Mouse (Mus musculus) CD4-positive, CD25-positive, alpha-beta regulatory T cell, adult 4 months (primary cell): ENCODE data around the gene Gm1604a. TPM values are rescaled to one million over a fixed set of nuclear protein-coding genes. Genes with fewer than 3 reads are reported as not detected.
"Not testable (repeated sequence)": the region's sequence is repeated elsewhere in the genome, so short reads cannot be mapped to it uniquely, and the experiment has no call there.

Source experiments
- ATAC-seq: one replicate; pipeline ENCODE4 v1.8.0; 2017
- polyA plus RNA-seq, 2 experiments: library from polyadenylated mRNA; unstranded; fragments of 100-300 nt; shearing (Covaris generic); gene quantifications; one replicate each; pipeline ENCODE4 v1.2.1; 2017

Gm1604a gene
- polyA plus RNA-seq, 2 experiments from 2014 or later, result not detected

DNA sequence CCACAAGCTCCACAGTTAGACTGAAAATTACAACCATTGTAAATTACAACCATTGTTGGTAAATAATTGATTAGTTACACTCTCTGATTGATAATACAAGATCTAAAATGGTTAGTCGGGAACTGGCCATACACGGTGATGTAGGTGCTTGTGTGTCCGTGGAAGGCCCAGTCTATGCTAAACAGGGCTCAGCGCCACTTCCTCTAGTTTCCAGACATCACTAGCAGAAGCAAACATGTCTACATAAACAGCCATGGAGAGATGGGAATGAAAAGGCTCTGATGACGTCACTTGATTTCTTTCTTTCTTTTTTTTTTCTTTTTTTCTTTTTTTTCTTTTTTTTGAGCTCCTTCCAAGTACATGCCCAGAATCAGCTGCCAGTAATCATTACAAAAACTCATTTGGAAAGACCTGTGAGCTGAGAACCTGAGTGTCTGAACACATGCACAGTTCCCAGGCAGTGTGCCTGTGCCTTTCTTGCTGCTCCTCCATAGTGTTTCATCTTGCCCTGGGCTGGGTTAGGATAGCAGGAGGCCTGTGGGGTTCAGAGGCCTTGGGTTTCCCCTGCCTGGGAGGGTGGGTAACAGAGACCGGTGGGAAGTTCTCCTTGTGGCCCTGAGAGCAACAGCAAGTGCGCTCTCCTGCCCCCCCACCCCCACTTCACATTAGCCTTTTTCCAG is 44.3 kb downstream of the Gm1604a start:
- not testable (repeated sequence) for ATAC-seq

DNA sequence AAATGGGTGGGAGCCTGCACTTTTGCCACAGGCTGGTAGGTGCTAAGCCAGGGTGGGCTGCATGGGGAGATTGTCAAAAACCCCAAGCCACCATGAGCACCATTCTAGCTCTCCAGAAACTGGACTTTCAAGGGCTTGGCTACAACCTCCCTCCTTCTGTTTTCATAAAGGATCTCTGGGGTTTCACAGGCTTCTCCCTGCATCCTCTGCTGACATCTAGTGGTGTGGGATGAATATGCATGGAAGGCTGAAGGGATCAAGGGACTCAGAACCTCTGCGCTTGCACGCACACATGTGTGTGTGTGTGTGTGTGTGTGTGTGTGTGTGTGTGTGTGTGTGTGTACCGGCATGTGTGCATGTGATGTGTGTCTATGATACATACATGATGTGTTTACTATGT is 49.1 kb downstream of the Gm1604a start:
- ATAC-seq, result peak; percentile 95

- not testable (repeated sequence) for ATAC-seq
Measured at GRCm38 (mm10) chr17:7075519-7075918, 50.2 kb downstream of the Gm1604a start.

- peak; percentile 83 for ATAC-seq
Measured at GRCm38 (mm10) chr17:7079558-7079957, 54.2 kb downstream of the Gm1604a start.

DNA sequence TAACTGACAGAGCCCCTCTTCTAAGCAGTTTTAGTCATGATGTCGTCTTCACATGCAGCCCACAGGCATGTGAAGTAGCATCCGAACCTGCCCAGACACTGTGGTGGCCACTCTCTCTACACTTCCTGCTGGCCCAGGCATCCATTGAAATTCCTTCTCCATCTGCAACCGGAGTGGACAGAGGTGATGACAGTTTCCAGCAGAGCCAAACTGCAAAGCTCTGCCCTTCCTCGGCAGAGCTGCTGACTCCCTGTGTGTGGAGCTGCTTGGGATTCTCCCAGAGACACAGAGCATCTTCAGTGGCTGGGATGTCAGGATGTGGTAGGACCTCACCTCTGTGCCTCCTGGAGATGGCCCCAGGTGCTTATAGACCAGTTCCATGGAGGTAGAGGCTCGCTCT is 59.2 kb downstream of the Gm1604a start:
- ATAC-seq, result not testable (repeated sequence)

DNA sequence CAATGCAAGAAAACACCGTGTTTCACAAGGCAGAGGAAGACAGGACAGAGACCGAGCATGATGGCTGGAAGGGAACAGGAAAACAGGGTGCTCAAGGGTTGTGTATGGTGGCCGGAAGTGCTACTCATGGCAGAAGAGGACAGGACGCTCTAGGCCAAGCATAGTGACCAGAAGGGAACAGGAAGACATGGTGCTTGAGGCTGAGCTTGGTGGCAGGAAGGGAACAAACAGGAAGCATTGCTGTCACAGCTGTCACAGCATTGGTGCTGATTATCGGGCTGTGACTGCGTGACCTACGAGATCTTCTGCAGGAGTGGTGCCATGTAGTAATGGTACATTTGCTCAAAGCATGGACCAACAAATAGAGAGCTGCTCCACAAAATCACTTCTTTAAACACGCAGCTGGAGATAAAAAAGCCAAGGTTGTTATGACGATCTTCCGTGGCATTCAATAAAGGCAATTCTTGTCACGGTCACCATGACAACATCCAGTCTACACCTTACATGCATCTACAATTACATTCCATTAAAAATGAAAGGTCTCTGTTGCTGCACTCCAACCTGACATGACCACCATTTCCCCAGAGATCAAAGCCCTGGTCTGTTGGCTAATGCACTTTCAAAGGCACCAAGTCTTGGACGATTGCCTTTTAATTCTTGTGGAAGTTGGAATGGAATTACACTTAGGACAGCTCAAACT is 60.3 kb downstream of the Gm1604a start:
- ATAC-seq, result not testable (repeated sequence)

DNA sequence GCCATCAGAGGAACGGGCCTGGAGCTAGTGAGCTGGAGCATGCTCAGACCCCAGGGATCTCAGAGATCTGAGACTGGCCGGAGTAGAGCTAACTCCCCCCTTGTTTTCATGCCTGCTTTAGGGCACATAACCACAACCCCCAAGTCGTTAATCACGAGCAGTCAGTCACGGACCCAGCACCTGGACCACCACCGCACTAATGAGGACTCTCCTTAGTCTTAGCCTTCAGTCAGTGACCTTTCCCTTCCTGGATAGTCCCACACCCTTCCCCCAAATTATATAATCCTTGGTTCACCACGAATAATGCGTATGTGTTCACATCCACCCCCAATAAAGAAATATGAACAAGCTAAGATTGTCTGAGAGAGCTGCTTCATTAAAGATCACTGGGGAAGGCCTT is 61.5 kb downstream of the Gm1604a start:
- not testable (repeated sequence) for ATAC-seq

DNA sequence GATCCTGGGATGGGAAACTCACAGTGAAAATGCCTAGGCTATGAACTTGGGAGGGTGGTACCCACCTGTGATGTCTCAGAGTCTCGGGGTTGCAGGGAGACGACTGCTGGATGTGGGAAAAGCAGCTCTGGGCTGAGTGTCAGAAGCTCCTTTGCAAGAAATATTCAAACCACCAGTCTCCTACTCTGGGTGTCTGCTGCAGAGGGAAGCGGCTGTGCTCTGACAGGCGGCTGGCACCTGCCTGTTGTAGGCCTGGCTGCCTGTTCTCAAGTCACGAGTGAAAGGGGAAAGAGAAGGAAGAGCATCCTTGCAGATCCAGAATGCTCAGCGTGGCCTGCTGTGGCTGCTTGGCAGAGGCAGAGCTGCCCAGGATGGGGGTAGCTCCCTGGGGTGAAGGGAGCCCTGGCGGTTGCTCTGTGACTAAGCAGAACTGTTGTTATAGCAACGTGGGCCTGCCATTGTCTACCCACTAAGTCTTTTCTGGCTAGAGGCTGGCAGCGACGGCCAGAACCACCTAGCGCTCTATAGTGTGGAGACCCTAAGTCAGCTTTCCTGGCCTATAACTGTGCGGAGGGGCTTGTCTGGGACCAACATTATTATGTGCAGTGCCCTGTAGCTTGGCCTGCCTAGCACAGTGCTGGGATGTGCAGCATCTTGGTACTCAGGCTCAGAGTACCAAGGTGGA is 72.6 kb downstream of the Gm1604a start:
- ATAC-seq, result not testable (repeated sequence)

- not testable (repeated sequence) for ATAC-seq
Measured at GRCm38 (mm10) chr17:7099096-7099495, 73.7 kb downstream of the Gm1604a start.

GRCm38 (mm10) chr17:7102945-7103344 is 77.6 kb downstream of the Gm1604a start:
- peak; percentile 49 for ATAC-seq

- ATAC-seq, result not testable (repeated sequence)
Measured at GRCm38 (mm10) chr17:7111658-7112057, 86.3 kb downstream of the Gm1604a start.

- not testable (repeated sequence) for ATAC-seq
Measured at GRCm38 (mm10) chr17:7116265-7116664, 90.9 kb downstream of the Gm1604a start.

- not testable (repeated sequence) for ATAC-seq
Measured at GRCm38 (mm10) chr17:7120835-7121234, 95.5 kb downstream of the Gm1604a start.

DNA sequence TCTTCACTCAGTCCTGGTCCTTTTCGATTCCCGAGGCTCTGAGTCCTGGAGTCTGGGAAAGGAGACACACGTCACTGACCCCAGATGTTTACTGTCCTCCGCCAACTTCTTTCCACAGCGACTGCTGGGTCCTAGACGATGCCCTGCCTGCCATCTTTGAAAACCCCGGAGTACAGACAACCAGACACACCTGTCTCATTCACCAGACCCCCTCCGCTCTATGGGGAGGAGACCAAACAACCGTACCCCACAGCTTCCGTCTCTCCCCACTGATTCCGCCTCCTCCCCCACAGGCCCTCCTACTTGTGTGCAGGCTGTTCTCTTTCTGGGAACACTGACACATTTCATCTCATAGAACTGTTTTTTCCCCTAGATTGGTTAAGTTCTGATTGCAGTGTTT is 97.2 kb downstream of the Gm1604a start:
- ATAC-seq, result not testable (repeated sequence)

- ATAC-seq, result not testable (repeated sequence)
Measured at GRCm38 (mm10) chr17:7126475-7126874, 101.1 kb downstream of the Gm1604a start.

GRCm38 (mm10) chr17:7134002-7134401 is 108.6 kb downstream of the Gm1604a start:
- ATAC-seq, result not testable (repeated sequence)

- not testable (repeated sequence) for ATAC-seq
Measured at GRCm38 (mm10) chr17:7135277-7135676, 109.9 kb downstream of the Gm1604a start.

Other genes with a start within 250 kb of the Gm1604a start
- gene Ezr, start 242.8 kb upstream of the Gm1604a start, polyA plus RNA-seq, result 100 to 1,000 TPM; 110 to 136 TPM
- 10 to 100 TPM; 26.6 to 37.2 TPM for gene Rsph3b, start 76.9 kb upstream of the Gm1604a start, polyA plus RNA-seq
- gene Tagap1, start 64.4 kb upstream of the Gm1604a start, polyA plus RNA-seq, result 10 to 100 TPM; 52.7 to 56.8 TPM
- 100 to 1,000 TPM; 316 to 396 TPM for gene Rnaset2b, start 54.9 kb upstream of the Gm1604a start, polyA plus RNA-seq
- gene Gm49721, start 46.7 kb upstream of the Gm1604a start, polyA plus RNA-seq, result 1 to 10 TPM in 1 of 2 experiments, under 1 TPM in 1; 0.39 to 1.5 TPM
- under 1 TPM; 0.58 to 0.87 TPM for gene Rps6ka2, start 144.5 kb downstream of the Gm1604a start, polyA plus RNA-seq